ENCODE assay signal across 9 mouse cellular contexts in genomic region chr10:81542727-81543460, GRCm38 (mm10). TPM values are rescaled to one million over a fixed set of nuclear protein-coding genes. Genes with fewer than 3 reads are reported as not detected.
DNase-seq lines count a peak whose midpoint lies in the region; ATAC-seq lines count a peak whose summit lies in the region.
"Had no signal": no experiment of that assay in that cellular context is flagged by ENCODE, and none has a peak within 500 bp of the region (broad histone marks: within the 10 kb centered on the region; RNA-seq: fewer than 3 reads in every experiment).

No protein-coding gene starts in this region.

- H3K4me1 ChIP-seq in heart, embryonic 11.5 days (ENCODE audit: control insufficient read depth, insufficient read depth, low read length) = peaks cover 36% of the 10 kb centered on the region
- H3K4me1 ChIP-seq in hindbrain, embryonic 11.5 days (replicated peaks; ENCODE audit: control insufficient read depth, insufficient read depth, low read length) = peaks cover 15% of the 10 kb centered on the region
- H3K4me1 ChIP-seq in midbrain, embryonic 10.5 days = peaks cover 44% of the 10 kb centered on the region

- ATAC-seq in heart, embryonic 11.5 days (replicated peaks; ENCODE audit: insufficient number of reproducible peaks, low FRiP score, low TSS enrichment) = no peak
- ATAC-seq in hindbrain, embryonic 11.5 days (ENCODE audit: low FRiP score) = no peak
- ATAC-seq in inflammation-experienced regulatory T-cells, adult 6 months = no peak

- peak overlapping the region; percentile 93 for H3K4me3 ChIP-seq in heart, embryonic 11.5 days (ENCODE audit: low read depth, low read length)
- H3K4me3 ChIP-seq in hindbrain, embryonic 11.5 days (ENCODE audit: low read depth, low read length) = peak overlapping the region; percentile 4; the same call in 1 of the 2 replicates
- peak overlapping the region; percentile 90 for H3K4me3 ChIP-seq in midbrain, embryonic 10.5 days

- no peak for DNase-seq in heart, postnatal 25 days (ENCODE audit: low spot score)
- peak; percentile 44 for DNase-seq in R1 (ENCODE audit: low read depth, low spot score)
- DNase-seq in hindbrain, embryonic 11.5 days (ENCODE audit: low spot score) = no peak
- DNase-seq in midbrain, embryonic 10.5 days (ENCODE audit: low spot score) = no peak
- no peak for DNase-seq in spleen, postnatal 36 days (ENCODE audit: low spot score in 2 of 2)
- no peak for DNase-seq in adrenal gland, postnatal 4 days (ENCODE audit: low spot score in 2 of 2)
- DNase-seq: kidney, postnatal 25 days had no signal

- intact Hi-C loops in heart, postnatal 25 days (cut with DNase I) = loop anchor here (5.0 kb wide), 1 partner anchor 136 kb away; no protein-coding TSS in a partner anchor

- no peaks in the 10 kb centered on the region for H3K9me3 ChIP-seq in heart, embryonic 11.5 days (replicated peaks; ENCODE audit: control insufficient read depth, low read length)
- no peaks in the 10 kb centered on the region for H3K9me3 ChIP-seq in hindbrain, embryonic 11.5 days (ENCODE audit: control insufficient read depth, low read length)
- H3K9me3 ChIP-seq in midbrain, embryonic 10.5 days (replicated peaks) = no peaks in the 10 kb centered on the region

- no peak overlapping the region for H3K27ac ChIP-seq in heart, embryonic 11.5 days (ENCODE audit: low read depth, low read length)
- H3K27ac ChIP-seq in hindbrain, embryonic 11.5 days (ENCODE audit: low read depth, low read length) = no peak overlapping the region
- 0 out of 2 replicates have a peak overlapping the region, but pooled peaks have one; percentile 17 for H3K27ac ChIP-seq in midbrain, embryonic 10.5 days (replicated peaks)

- no peaks in the 10 kb centered on the region for H3K27me3 ChIP-seq in heart, embryonic 11.5 days (ENCODE audit: control insufficient read depth, insufficient read depth, low read length)
- H3K27me3 ChIP-seq in hindbrain, embryonic 11.5 days (ENCODE audit: control insufficient read depth, insufficient read depth, low read length) = no peaks in the 10 kb centered on the region
- no peaks in the 10 kb centered on the region for H3K27me3 ChIP-seq in midbrain, embryonic 10.5 days (ENCODE audit: low read depth, poor library complexity, severe bottlenecking)

- H3K9ac ChIP-seq in heart, embryonic 11.5 days (ENCODE audit: low read depth, low read length) = peak overlapping the region; percentile 87
- H3K9ac ChIP-seq in hindbrain, embryonic 11.5 days (ENCODE audit: low read depth, low read length) = no peak overlapping the region

- H3K4me2 ChIP-seq in heart, embryonic 11.5 days = peak overlapping the region; percentile 97; the same call in 1 of the 2 replicates
- peak overlapping the region; percentile 98 for H3K4me2 ChIP-seq in hindbrain, embryonic 11.5 days (replicated peaks; ENCODE audit: low read depth, low read length)

- WGBS in heart, embryonic 11.5 days (ENCODE audit: insufficient replicate concordance) = 69% methylated on average over 7 of the region's 7 CpGs
- whole genome bisulfite sequencing in hindbrain, embryonic 11.5 days = 81% methylated on average over 7 of the region's 7 CpGs
- WGBS in midbrain, embryonic 10.5 days = 79% methylated on average over 7 of the region's 7 CpGs

- no peaks in the 10 kb centered on the region for H3K36me3 ChIP-seq in heart, embryonic 11.5 days (ENCODE audit: control insufficient read depth, insufficient read depth, low read length)
- H3K36me3 ChIP-seq in hindbrain, embryonic 11.5 days (ENCODE audit: control insufficient read depth, insufficient read depth, low read length) = no peaks in the 10 kb centered on the region
- H3K36me3 ChIP-seq in midbrain, embryonic 10.5 days = peaks cover 49% of the 10 kb centered on the region

RNA-seq across cellular contexts. Expression of gene Gna11, which starts 2.1 kb away (rescaled TPM):
- polyA plus RNA-seq in heart, embryonic 11.5 days (2014; fragmentation: Nextera tagmentation; extraction: Ambion mirVana) = 55.5 and 58.8 TPM in 2 replicates
- total RNA-seq in heart, postnatal 25 days (2021) = 10 to 100 TPM; 49.6 to 54.6 TPM
- polyA plus RNA-seq in hindbrain, embryonic 11.5 days (2014; fragmentation: Nextera tagmentation; extraction: Ambion mirVana) = 57.3 and 61.7 TPM in 2 replicates
- polyA plus RNA-seq in midbrain, embryonic 10.5 days (2016; fragmentation: Nextera tagmentation; extraction: Ambion mirVana) = 70.7 and 73.7 TPM in 2 replicates
- total RNA-seq in adrenal gland, postnatal 4 days (2021) = 10 to 100 TPM; 74.2 to 74.4 TPM
- 10 to 100 TPM; 26.5 to 29.4 (median 28.7) TPM for polyA plus RNA-seq in inflammation-experienced regulatory T-cells, adult 6 months (2017; shearing (Covaris generic))

RNA-seq across cellular contexts. Expression of gene Aes, which starts 16.4 kb away (rescaled TPM):
- polyA plus RNA-seq in heart, embryonic 11.5 days (2014; fragmentation: Nextera tagmentation; extraction: Ambion mirVana) = 330 and 481 TPM in 2 replicates
- 1,000 to 10,000 TPM; 1,086 to 1,128 TPM for total RNA-seq in heart, postnatal 25 days (2021)
- 264 and 280 TPM in 2 replicates for polyA plus RNA-seq in hindbrain, embryonic 11.5 days (2014; fragmentation: Nextera tagmentation; extraction: Ambion mirVana)
- 334 and 467 TPM in 2 replicates for polyA plus RNA-seq in midbrain, embryonic 10.5 days (2016; fragmentation: Nextera tagmentation; extraction: Ambion mirVana)
- total RNA-seq in adrenal gland, postnatal 4 days (2021) = 100 to 1,000 TPM; 639 to 647 TPM
- 100 to 1,000 TPM in 2 of 3 experiments, 10 to 100 TPM in 1; 82.5 to 118 (median 109) TPM for polyA plus RNA-seq in inflammation-experienced regulatory T-cells, adult 6 months (2017; shearing (Covaris generic))

RNA-seq across cellular contexts. Expression of gene Gna15, which starts 18.9 kb away (rescaled TPM):
- 2.5 and 3.4 TPM in 2 replicates for polyA plus RNA-seq in heart, embryonic 11.5 days (2014; fragmentation: Nextera tagmentation; extraction: Ambion mirVana)
- 1 to 10 TPM in 1 of 2 experiments, under 1 TPM in 1; 0.81 to 1.0 TPM for total RNA-seq in heart, postnatal 25 days (2021)
- polyA plus RNA-seq in hindbrain, embryonic 11.5 days (2014; fragmentation: Nextera tagmentation; extraction: Ambion mirVana) = 0.56 and 0.66 TPM in 2 replicates
- 0.53 and 0.85 TPM in 2 replicates for polyA plus RNA-seq in midbrain, embryonic 10.5 days (2016; fragmentation: Nextera tagmentation; extraction: Ambion mirVana)
- 1 to 10 TPM in 1 of 2 experiments, under 1 TPM in 1; 0.67 to 1.2 TPM for total RNA-seq in adrenal gland, postnatal 4 days (2021)
- 100 to 1,000 TPM in 1 of 3 experiments, 10 to 100 TPM in 2; 23.1 to 102 (median 24.3) TPM for polyA plus RNA-seq in inflammation-experienced regulatory T-cells, adult 6 months (2017; shearing (Covaris generic))

RNA-seq across cellular contexts. Expression of gene Tle2, which starts 31.5 kb away (rescaled TPM):
- polyA plus RNA-seq in heart, embryonic 11.5 days (2014; fragmentation: Nextera tagmentation; extraction: Ambion mirVana) = 17.8 and 18.3 TPM in 2 replicates
- total RNA-seq in heart, postnatal 25 days (2021) = 1 to 10 TPM; 8.4 to 9.7 TPM
- polyA plus RNA-seq in hindbrain, embryonic 11.5 days (2014; fragmentation: Nextera tagmentation; extraction: Ambion mirVana) = 7.2 and 8.8 TPM in 2 replicates
- 9.7 and 13.5 TPM in 2 replicates for polyA plus RNA-seq in midbrain, embryonic 10.5 days (2016; fragmentation: Nextera tagmentation; extraction: Ambion mirVana)
- total RNA-seq in adrenal gland, postnatal 4 days (2021) = 10 to 100 TPM; 24.9 to 30.4 TPM
- 1 to 10 TPM in 2 of 3 experiments, not detected in 1; 1.4 TPM for polyA plus RNA-seq in inflammation-experienced regulatory T-cells, adult 6 months (2017; shearing (Covaris generic))

RNA-seq across cellular contexts. Expression of gene S1pr4, which starts 43.0 kb away (rescaled TPM):
- 0.56 and 0.79 TPM in 2 replicates for polyA plus RNA-seq in heart, embryonic 11.5 days (2014; fragmentation: Nextera tagmentation; extraction: Ambion mirVana)
- 1 to 10 TPM; 1.0 to 1.1 TPM for total RNA-seq in heart, postnatal 25 days (2021)
- 0.15 and 0.24 TPM in 2 replicates for polyA plus RNA-seq in hindbrain, embryonic 11.5 days (2014; fragmentation: Nextera tagmentation; extraction: Ambion mirVana)
- polyA plus RNA-seq in midbrain, embryonic 10.5 days (2016; fragmentation: Nextera tagmentation; extraction: Ambion mirVana) = 0.37 and 0.89 TPM in 2 replicates
- 1 to 10 TPM; 2.0 to 2.7 TPM for total RNA-seq in adrenal gland, postnatal 4 days (2021)
- 10 to 100 TPM; 49.1 to 93.2 (median 50.3) TPM for polyA plus RNA-seq in inflammation-experienced regulatory T-cells, adult 6 months (2017; shearing (Covaris generic))

Comparison
In these comparisons a context has a peak if more than half of its experiments do, and no peak if none do; other contexts are left out.
1. H3K4me3 ChIP-seq: peak in every context shown above with its lines; median percentile 93 in heart, embryonic 11.5 days; 90 in midbrain, embryonic 10.5 days; 4 in hindbrain, embryonic 11.5 days.